Mouse (Mus musculus) forebrain, embryonic 10.5 days (tissue): ENCODE data around the gene Ifnb1. TPM values are rescaled to one million over a fixed set of nuclear protein-coding genes. Genes with fewer than 3 reads are reported as not detected.

Experiments
- DNase-seq: peaks from one replicate; pipeline ENCODE4 v3.0.0-alpha.2; 2017; ENCODE audit warnings: low spot score; ENCODE audit errors: extremely low spot score
- H3K27ac ChIP-seq: fragments of 300-500 bp; sonication (generic); 2 replicates; pipeline ENCODE4 v1.5.1; 2016; ENCODE audit warnings: mild to moderate bottlenecking
- H3K27me3 ChIP-seq: fragments of 300-500 bp; sonication (generic); 2 replicates; pipeline ENCODE4 v1.6.1; 2016; ENCODE audit warnings: mild to moderate bottlenecking; ENCODE audit not compliant: poor library complexity, severe bottlenecking
- H3K36me3 ChIP-seq: fragments of 300-500 bp; sonication (generic); replicated peaks from 2 replicates; pipeline ENCODE4 v1.6.1; 2016; ENCODE audit warnings: mild to moderate bottlenecking, moderate library complexity
- H3K4me1 ChIP-seq: fragments of 300-500 bp; sonication (generic); 2 replicates; pipeline ENCODE4 v1.6.1; 2016
- H3K4me3 ChIP-seq: fragments of 300-500 bp; sonication (generic); 2 replicates; pipeline ENCODE4 v1.5.1; 2016; ENCODE audit warnings: mild to moderate bottlenecking, moderate library complexity
- H3K9me3 ChIP-seq: fragments of 300-500 bp; sonication (generic); 2 replicates; pipeline ENCODE4 v1.6.1; 2016; ENCODE audit warnings: mild to moderate bottlenecking, moderate library complexity
- WGBS: fragments of 180-500 bp; shearing (Covaris S2); methylation state at CpG from one replicate; pipeline ENCODE4 v1.1.7; 2016; 5-methylcytosine and 5-hydroxymethylcytosine counted together
- polyA plus RNA-seq: library from polyadenylated mRNA; unstranded; fragments of >200 nt; fragmentation: Nextera tagmentation; extraction: Ambion mirVana; gene quantifications from 2 replicates; pipeline ENCODE4 v1.2.1, GENCODE M21; 2016

Ifnb1 gene
- polyA plus RNA-seq, 1 experiment from 2014 or later, result not detected

DNA sequence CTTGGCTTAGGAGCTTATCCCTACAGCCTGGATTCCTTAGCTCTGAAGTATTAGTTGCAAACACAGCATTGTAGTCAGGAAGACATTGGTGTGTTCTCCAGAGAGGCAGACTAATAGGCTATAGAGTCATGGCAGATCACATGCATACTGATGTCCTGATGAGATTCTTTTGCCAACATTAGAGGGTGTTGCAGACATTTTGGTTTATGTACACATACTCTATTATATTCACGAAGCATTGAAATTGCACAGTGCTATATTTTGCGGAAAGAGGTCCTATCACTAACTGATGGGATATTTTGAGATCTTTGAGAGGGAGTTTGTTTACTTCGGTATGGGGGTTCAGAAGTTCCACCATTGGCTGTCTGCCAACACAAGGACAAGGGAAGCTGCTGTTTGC, 34.5 kb downstream of the Ifnb1 start:
- 86% methylated on average over 3 of the region's 3 CpGs for WGBS
- Histone ChIP-seq H3K4me1 (no peaks in the 10 kb centered on the region), H3K9me3 (no peaks in the 10 kb centered on the region), H3K36me3 (no peaks in the 10 kb centered on the region), H3K27ac (no peak overlapping the region), H3K4me3 (no peak overlapping the region), H3K27me3 (no peaks in the 10 kb centered on the region)
- DNase-seq, result no peak

DNA sequence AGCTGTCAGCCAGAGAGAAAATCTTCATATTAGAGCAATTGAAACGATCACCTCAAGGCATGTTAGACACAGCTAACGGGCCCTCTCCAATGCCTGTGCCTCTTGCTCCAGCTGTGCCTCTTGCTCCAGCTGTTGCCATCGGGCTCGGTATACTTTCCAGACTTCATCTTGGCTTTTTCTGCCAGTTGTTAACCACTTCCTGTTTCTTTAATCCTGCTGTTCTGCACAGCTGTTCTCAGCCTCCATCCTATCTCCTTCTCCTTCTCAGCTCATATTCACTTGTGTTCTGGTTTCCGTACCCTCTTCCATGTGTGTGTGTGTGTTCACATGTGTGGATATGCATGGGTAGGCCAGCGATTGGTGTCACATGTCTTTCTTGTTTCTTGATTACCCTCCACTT, 42.4 kb downstream of the Ifnb1 start:
- 82% methylated on average over 6 of the region's 6 CpGs for WGBS
- Histone ChIP-seq H3K27ac (no peak overlapping the region), H3K9me3 (no peaks in the 10 kb centered on the region), H3K27me3 (no peaks in the 10 kb centered on the region), H3K4me3 (no peak overlapping the region), H3K4me1 (no peaks in the 10 kb centered on the region), H3K36me3 (no peaks in the 10 kb centered on the region)
- DNase-seq, result no peak

DNA sequence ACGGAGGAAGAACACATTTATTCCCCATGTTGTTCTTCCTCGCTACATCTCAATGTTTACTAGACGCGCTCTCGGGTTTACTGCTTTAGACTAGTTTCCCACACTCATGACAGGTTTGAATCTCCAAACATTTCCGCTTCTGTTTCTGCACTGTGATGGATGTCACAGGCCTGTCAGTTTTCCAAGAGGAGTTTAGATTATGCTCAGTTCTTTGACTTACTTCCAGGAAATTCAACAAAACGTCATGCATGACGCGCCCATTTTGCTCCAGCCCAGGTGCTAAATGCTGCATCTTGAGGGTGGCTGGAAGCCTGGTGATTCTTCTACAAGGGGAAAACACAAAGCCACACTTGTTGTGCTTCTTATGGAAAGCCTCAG, 43.8 kb downstream of the Ifnb1 start:
- no peak overlapping the region for H3K4me3 ChIP-seq
- 95% methylated on average over 9 of the region's 9 CpGs for WGBS
- no peaks in the 10 kb centered on the region for H3K36me3 ChIP-seq
- no peaks in the 10 kb centered on the region for H3K9me3 ChIP-seq
- DNase-seq, result no peak
- H3K4me1 ChIP-seq, result no peaks in the 10 kb centered on the region
- no peaks in the 10 kb centered on the region for H3K27me3 ChIP-seq
- no peak overlapping the region for H3K27ac ChIP-seq

DNA sequence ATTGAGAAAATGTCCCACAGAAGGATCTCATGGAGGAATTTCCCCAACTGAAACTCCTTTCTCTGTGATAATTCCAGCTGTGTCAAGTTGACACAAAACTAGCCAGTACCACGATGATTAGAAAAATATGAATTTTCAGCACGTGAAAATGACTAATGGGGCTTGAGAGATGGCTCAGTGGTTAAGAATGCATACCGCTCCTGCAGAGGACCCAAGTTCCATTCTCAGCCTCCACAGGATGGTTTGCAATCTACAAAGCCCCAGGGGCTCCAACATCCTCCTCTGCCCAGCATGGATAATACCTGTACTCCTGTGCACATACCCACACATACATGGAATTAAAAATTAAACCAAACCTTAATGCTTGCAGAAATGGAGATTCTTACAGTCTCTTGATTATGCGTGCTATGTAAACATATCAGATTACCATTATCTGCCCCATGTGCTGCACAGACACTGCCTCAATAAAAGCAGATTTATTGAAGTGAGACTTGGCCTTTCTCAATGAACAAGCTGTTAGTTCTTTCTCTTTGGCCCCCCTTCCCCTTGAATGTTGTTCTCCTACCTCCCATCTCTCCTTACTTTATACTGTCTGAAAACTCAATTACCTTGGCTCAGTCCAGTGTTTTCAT, 44.3 kb downstream of the Ifnb1 start:
- DNase-seq, result no peak
- Histone ChIP-seq H3K27ac (no peak overlapping the region), H3K9me3 (no peaks in the 10 kb centered on the region), H3K36me3 (no peaks in the 10 kb centered on the region), H3K27me3 (no peaks in the 10 kb centered on the region), H3K4me1 (no peaks in the 10 kb centered on the region), H3K4me3 (no peak overlapping the region)
- 88% methylated on average over 4 of the region's 4 CpGs for WGBS

DNA sequence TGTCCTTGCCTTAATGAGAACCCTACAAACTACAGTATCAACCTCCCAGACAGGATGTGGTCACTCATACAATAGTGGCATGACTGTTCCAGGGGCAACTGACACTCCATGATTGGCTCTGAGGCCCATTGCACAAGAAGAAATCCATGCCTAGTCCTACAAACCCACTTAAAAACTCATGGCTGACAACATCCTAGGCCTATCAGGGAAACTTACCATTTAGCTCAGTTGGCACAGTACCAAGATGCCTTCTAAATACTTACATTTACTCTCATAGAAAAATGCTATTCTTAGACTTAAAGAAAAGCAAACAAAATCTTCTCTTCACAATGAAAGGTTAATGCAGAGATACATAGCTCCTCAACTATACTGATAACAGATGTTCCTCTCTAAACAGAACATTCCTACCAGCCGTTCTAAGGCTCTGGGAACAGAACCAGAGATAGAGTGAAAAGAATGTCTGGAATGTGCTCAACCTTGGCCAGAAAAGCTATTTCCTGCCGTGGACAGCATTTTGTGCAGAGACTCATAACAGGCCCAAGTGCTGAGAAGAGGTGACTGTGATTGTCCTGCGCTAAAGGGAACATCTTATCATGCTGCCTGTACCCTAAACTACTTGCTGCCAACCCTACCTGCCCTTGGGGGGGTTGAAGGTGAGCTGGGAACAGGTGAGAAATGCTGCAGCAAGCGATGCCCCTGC, 45.9 kb downstream of the Ifnb1 start:
- Histone ChIP-seq H3K9me3 (no peaks in the 10 kb centered on the region), H3K27ac (0 out of 2 replicates have a peak overlapping the region, but pooled peaks have one; percentile 13), H3K36me3 (no peaks in the 10 kb centered on the region), H3K27me3 (no peaks in the 10 kb centered on the region), H3K4me1 (peaks cover 4% of the 10 kb centered on the region; the same call in 1 of the 2 replicates), H3K4me3 (no peak overlapping the region)
- 70% methylated on average over 4 of the region's 4 CpGs for WGBS
- DNase-seq, result no peak

DNA sequence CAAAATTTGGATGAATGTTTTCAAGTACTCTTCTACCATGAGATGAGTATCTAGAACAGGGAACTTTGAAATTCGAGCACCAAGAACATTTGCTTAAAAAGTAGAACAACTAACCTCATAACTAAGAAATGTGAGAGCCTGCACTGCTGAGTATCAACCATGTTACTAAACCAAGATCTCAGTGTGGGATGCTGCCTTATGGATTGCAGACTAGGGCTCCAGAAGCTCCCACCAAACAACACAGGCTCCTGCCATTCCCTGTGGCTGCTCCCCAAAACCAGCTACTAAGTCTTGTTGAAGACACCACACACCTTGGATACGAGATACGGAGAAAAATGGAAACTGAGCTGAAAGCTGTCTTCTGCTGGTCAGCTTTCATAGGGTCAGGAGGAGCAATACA, 46.5 kb downstream of the Ifnb1 start:
- DNase-seq, result no peak
- no peaks in the 10 kb centered on the region for H3K36me3 ChIP-seq
- H3K27ac ChIP-seq, result no peak overlapping the region
- no peak overlapping the region for H3K4me3 ChIP-seq
- H3K9me3 ChIP-seq, result no peaks in the 10 kb centered on the region
- peaks cover 4% of the 10 kb centered on the region; the same call in 1 of the 2 replicates for H3K4me1 ChIP-seq
- H3K27me3 ChIP-seq, result no peaks in the 10 kb centered on the region
- 91% methylated on average over 3 of the region's 3 CpGs for WGBS

Other genes starting within 250 kb of the Ifnb1 start
- gene Hacd4, start 83.8 kb downstream of the Ifnb1 start, polyA plus RNA-seq, result 2.5 and 3.2 TPM in 2 replicates
- gene Ifna15, start 35.5 kb upstream of the Ifnb1 start, polyA plus RNA-seq, result not detected in 2 replicates
- not detected in 2 replicates for gene Ifna14, start 49.0 kb upstream of the Ifnb1 start, polyA plus RNA-seq
- not detected in 2 replicates for gene Ifna9, start 69.6 kb upstream of the Ifnb1 start, polyA plus RNA-seq
- not detected in 2 replicates for gene Ifna12, start 80.6 kb upstream of the Ifnb1 start, polyA plus RNA-seq
- gene C87499, start 111.6 kb upstream of the Ifnb1 start, polyA plus RNA-seq, result not detected in 2 replicates
- gene Ifna13, start 121.7 kb upstream of the Ifnb1 start, polyA plus RNA-seq, result not detected in 2 replicates
- gene Ifna16, start 154.2 kb upstream of the Ifnb1 start, polyA plus RNA-seq, result not detected in 2 replicates
- gene Ifna2, start 161.1 kb upstream of the Ifnb1 start, polyA plus RNA-seq, result not detected in 2 replicates
- not detected in 2 replicates for gene Ifnab, start 168.6 kb upstream of the Ifnb1 start, polyA plus RNA-seq
- 0.84 and 1.1 TPM in 2 replicates for gene Gm26566, start 199.0 kb upstream of the Ifnb1 start, polyA plus RNA-seq
- 98.4 and 103 TPM in 2 replicates for gene Klhl9, start 199.7 kb upstream of the Ifnb1 start, polyA plus RNA-seq
- not detected in 2 replicates for gene Gm13271, start 232.1 kb upstream of the Ifnb1 start, polyA plus RNA-seq
- 0.35 and 0.49 TPM in 2 replicates for gene Gm13283, start 237.3 kb upstream of the Ifnb1 start, polyA plus RNA-seq